Mouse (Mus musculus): ENCODE measurements around the gene Spocd1.

The Spocd1 gene

GRCm38 (mm10) chr4:129974285-129974684 lies 45.2 kb downstream of the Spocd1 start:
- peak; percentile 54 for DNase-seq (ENCODE audit: low spot score)

GRCm38 (mm10) chr4:129977256-129977655 lies 48.2 kb downstream of the Spocd1 start:
- no peak for DNase-seq (ENCODE audit: low spot score)

- no peak for DNase-seq (ENCODE audit: low spot score)
These were observed 49.2 kb downstream of the Spocd1 start for GRCm38 (mm10) chr4:129978227-129978626.

GRCm38 (mm10) chr4:129978930-129979329 lies 49.9 kb downstream of the Spocd1 start:
- DNase-seq (ENCODE audit: low spot score), result no peak

GRCm38 (mm10) chr4:129981657-129982056 lies 52.6 kb downstream of the Spocd1 start:
- DNase-seq (ENCODE audit: low spot score), result no peak

- no peak for DNase-seq (ENCODE audit: low spot score)
These were observed 54.0 kb downstream of the Spocd1 start for GRCm38 (mm10) chr4:129983046-129983445.

- DNase-seq (ENCODE audit: low spot score), result peak; percentile 75
These were observed 54.8 kb downstream of the Spocd1 start for GRCm38 (mm10) chr4:129983764-129984420.

GRCm38 (mm10) chr4:129984421-129985061 lies 55.5 kb downstream of the Spocd1 start, which contains the start of gene Adgrb2:
Gene Adgrb2 (plus strand): TSS chr4:129984870.
- DNase-seq (ENCODE audit: low spot score), result peak; percentile 60

- no peak for DNase-seq (ENCODE audit: low spot score)
These were observed 56.2 kb downstream of the Spocd1 start for GRCm38 (mm10) chr4:129985161-129985670.

- DNase-seq (ENCODE audit: low spot score), result peak; percentile 88
These were observed 56.8 kb downstream of the Spocd1 start for GRCm38 (mm10) chr4:129985671-129986441.

GRCm38 (mm10) chr4:129987825-129988504 lies 58.9 kb downstream of the Spocd1 start:
- DNase-seq (ENCODE audit: low spot score), result peak; percentile 74

- peak; percentile 45 for DNase-seq (ENCODE audit: low spot score)
These were observed 60.9 kb downstream of the Spocd1 start for GRCm38 (mm10) chr4:129989925-129990324.

GRCm38 (mm10) chr4:129992720-129993119 lies 63.7 kb downstream of the Spocd1 start:
- DNase-seq (ENCODE audit: low spot score), result no peak

- no peak for DNase-seq (ENCODE audit: low spot score)
These were observed 64.2 kb downstream of the Spocd1 start for GRCm38 (mm10) chr4:129993213-129993612.

GRCm38 (mm10) chr4:129993944-129994695 lies 65.1 kb downstream of the Spocd1 start:
- DNase-seq (ENCODE audit: low spot score), result no peak

GRCm38 (mm10) chr4:129994728-129995127 lies 65.7 kb downstream of the Spocd1 start:
- no peak for DNase-seq (ENCODE audit: low spot score)

GRCm38 (mm10) chr4:129995255-129995654 lies 66.2 kb downstream of the Spocd1 start:
- no peak for DNase-seq (ENCODE audit: low spot score)

- no peak for DNase-seq (ENCODE audit: low spot score)
These were observed 67.0 kb downstream of the Spocd1 start for GRCm38 (mm10) chr4:129996015-129996414.

GRCm38 (mm10) chr4:129998124-129998523 lies 69.1 kb downstream of the Spocd1 start:
- DNase-seq (ENCODE audit: low spot score), result no peak

- DNase-seq (ENCODE audit: low spot score), result no peak
These were observed 72.7 kb downstream of the Spocd1 start for GRCm38 (mm10) chr4:130001710-130002109.

GRCm38 (mm10) chr4:130002157-130002556 lies 73.1 kb downstream of the Spocd1 start:
- no peak for DNase-seq (ENCODE audit: low spot score)

Data from retina, embryonic 14.5 days (tissue).